Mouse (Mus musculus): ENCODE measurements around the gene Map2k2. TPM values are rescaled to one million over a fixed set of nuclear protein-coding genes. Genes with fewer than 3 reads are reported as not detected.

Gene Map2k2
- total and polyA plus RNA-seq, 2 experiments from 2014 or later: 210 to 261 TPM

DNA sequence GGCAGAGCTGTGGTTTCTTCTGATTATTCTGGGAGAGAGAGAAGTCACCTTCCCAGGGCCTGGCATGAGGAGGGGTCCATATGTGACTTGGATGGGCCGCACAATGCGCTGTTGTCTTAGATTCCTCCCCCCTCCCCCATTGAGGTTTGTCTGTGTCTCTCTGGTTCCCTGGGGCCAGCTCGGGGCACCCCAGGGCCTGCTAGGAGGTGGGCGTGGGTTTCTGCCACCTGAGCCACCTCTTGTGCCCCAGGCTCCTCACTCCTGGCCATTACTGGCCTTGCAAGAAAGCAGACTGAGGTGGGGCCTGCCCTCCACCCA lies 33.8 kb downstream of the Map2k2 start:
- DNase-seq (ENCODE audit: low spot score) (no peak), ATAC-seq (ENCODE audit: low FRiP score) (no peak)
- Histone ChIP-seq H3K4me1 (ENCODE audit: insufficient read depth, low read length) (peaks cover 8% of the 10 kb centered on the region; the same call in 1 of the 2 replicates), H3K4me2 (ENCODE audit: low read depth, low read length, poor library complexity, severe bottlenecking) (peak overlapping the region; percentile 97; the same call in 1 of the 2 replicates), H3K36me3 (ENCODE audit: insufficient read depth, low read length) (peaks cover 8% of the 10 kb centered on the region), H3K27ac (ENCODE audit: low read depth, low read length) (no peak overlapping the region), H3K9me3 (ENCODE audit: low read length) (no peaks in the 10 kb centered on the region), H3K9ac (replicated peaks; ENCODE audit: low read length, poor library complexity, severe bottlenecking) (0 out of 2 replicates have a peak overlapping the region, but pooled peaks have one; percentile 24), H3K4me3 (ENCODE audit: low read depth, low read length) (no peak overlapping the region; the same call in 1 of the 2 replicates), H3K27me3 (ENCODE audit: insufficient read depth, low read length) (0 out of 2 replicates have a peak, but pooled peaks cover 6% of the 10 kb centered on the region)
- WGBS: 67% methylated on average over 4 of the region's 4 CpGs
- no peak for TF ChIP-seq CTCF (IDR thresholded peaks at IDR 0.05)

- ATAC-seq (ENCODE audit: low FRiP score) (no peak), DNase-seq (ENCODE audit: low spot score) (no peak)
- Histone ChIP-seq H3K9me3 (ENCODE audit: low read length) (no peaks in the 10 kb centered on the region), H3K4me3 (ENCODE audit: low read depth, low read length) (no peak overlapping the region), H3K36me3 (ENCODE audit: insufficient read depth, low read length) (peaks cover 13% of the 10 kb centered on the region), H3K9ac (replicated peaks; ENCODE audit: low read length, poor library complexity, severe bottlenecking) (no peak overlapping the region), H3K4me2 (ENCODE audit: low read depth, low read length, poor library complexity, severe bottlenecking) (no peak overlapping the region), H3K27me3 (ENCODE audit: insufficient read depth, low read length) (0 out of 2 replicates have a peak, but pooled peaks cover 4% of the 10 kb centered on the region), H3K27ac (ENCODE audit: low read depth, low read length) (no peak overlapping the region), H3K4me1 (ENCODE audit: insufficient read depth, low read length) (peaks cover 8% of the 10 kb centered on the region; the same call in 1 of the 2 replicates)
- no peak for TF ChIP-seq CTCF (IDR thresholded peaks at IDR 0.05)
- 58% methylated on average over 8 of the region's 8 CpGs for WGBS
These were observed 34.3 kb downstream of the Map2k2 start for GRCm38 (mm10) chr10:81140005-81140404.

DNA sequence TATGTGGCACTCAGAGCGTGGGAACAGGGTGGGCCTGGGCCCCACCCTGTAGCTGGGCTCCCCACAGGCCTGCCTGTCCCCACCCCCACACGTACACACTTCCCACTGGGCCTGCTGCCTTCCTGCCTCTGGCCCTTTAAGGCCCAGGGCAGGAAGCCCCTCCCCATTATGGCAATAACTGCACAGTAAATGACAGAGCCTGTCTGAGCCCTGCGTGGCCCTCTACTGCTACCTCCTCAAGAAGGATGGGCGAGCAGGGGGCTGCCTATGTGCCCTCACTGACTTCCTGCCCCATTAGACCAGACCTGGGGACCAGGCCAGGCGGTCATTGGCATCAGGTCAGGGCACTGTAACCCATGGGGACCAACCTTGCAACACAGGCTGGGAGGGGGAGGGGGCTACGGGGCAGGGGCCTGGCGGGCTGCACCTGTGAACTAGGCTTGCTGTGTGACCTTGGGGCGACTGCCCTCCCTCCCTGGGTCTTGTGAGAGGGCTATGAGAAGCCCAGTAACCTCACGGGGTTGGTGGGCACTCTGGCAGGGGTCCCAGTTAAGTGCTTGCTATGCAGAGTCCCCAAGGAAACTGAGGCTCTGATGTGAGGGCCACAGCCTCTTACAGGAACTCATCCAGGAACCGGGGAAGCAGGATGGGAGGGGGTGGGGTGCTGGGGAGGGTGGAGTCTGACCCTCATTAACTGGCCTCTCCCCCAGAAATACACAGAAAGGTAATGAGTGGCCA lies 35.2 kb downstream of the Map2k2 start:
- Histone ChIP-seq H3K4me1 (ENCODE audit: insufficient read depth, low read length) (peaks cover 8% of the 10 kb centered on the region; the same call in 1 of the 2 replicates), H3K27ac (ENCODE audit: low read depth, low read length) (no peak overlapping the region), H3K4me3 (ENCODE audit: low read depth, low read length) (no peak overlapping the region), H3K9ac (replicated peaks; ENCODE audit: low read length, poor library complexity, severe bottlenecking) (peak overlapping the region; percentile 44), H3K4me2 (ENCODE audit: low read depth, low read length, poor library complexity, severe bottlenecking) (peak overlapping the region; percentile 26; the same call in 1 of the 2 replicates), H3K27me3 (ENCODE audit: insufficient read depth, low read length) (no peaks in the 10 kb centered on the region), H3K9me3 (ENCODE audit: low read length) (no peaks in the 10 kb centered on the region), H3K36me3 (ENCODE audit: insufficient read depth, low read length) (peaks cover 22% of the 10 kb centered on the region)
- TF ChIP-seq CTCF (IDR thresholded peaks at IDR 0.05): no peak
- DNase-seq (ENCODE audit: low spot score) (no peak), ATAC-seq (ENCODE audit: low FRiP score) (no peak)
- 71% methylated on average over 10 of the region's 10 CpGs for WGBS

DNA sequence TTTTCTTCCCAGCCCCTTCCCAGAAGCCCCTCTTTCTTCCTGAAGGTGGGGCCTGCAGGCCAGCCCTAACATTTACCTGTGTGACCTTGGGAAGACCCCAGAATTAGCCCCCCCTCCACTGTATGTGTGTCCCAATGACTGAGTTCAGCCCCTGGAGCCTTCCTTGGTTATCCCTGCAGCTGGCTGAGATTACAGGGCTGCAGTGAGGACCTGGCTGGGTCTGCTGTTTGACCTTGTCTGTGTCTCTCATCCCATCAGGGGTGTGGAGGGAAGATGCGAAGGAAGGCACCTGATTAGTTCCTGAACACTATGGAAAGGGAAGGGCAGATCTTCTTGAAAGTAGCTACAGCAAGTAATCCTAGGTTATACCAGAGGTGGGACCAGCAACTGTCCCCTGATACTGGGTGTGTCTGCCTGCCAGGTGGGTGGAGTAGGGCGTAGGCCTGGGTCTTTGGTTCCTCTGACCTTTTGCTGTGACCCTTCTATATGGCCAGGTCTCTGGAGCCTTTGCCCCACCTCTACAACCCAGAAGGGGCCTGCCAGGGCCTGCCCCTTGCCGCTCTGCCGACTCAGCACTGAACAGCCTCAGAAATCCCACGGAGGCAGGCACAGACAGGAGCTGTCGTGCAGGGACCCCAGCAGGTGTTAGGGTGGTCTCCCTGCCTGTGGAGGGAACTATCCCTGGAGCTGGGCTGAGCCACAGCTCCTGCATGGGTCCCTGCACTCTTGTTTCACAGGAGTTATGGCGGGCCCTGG lies 35.9 kb downstream of the Map2k2 start:
- no peak overlapping the region for H3K4me3 ChIP-seq (ENCODE audit: low read depth, low read length)
- peaks cover 8% of the 10 kb centered on the region; the same call in 1 of the 2 replicates for H3K4me1 ChIP-seq (ENCODE audit: insufficient read depth, low read length)
- H3K9ac ChIP-seq (replicated peaks; ENCODE audit: low read length, poor library complexity, severe bottlenecking): 0 out of 2 replicates have a peak overlapping the region, but pooled peaks have one; percentile 8
- no peak for DNase-seq (ENCODE audit: low spot score)
- no peaks in the 10 kb centered on the region for H3K27me3 ChIP-seq (ENCODE audit: insufficient read depth, low read length)
- no peak overlapping the region for H3K27ac ChIP-seq (ENCODE audit: low read depth, low read length)
- H3K36me3 ChIP-seq (ENCODE audit: insufficient read depth, low read length): peaks cover 29% of the 10 kb centered on the region
- no peak overlapping the region for H3K4me2 ChIP-seq (ENCODE audit: low read depth, low read length, poor library complexity, severe bottlenecking)
- no peaks in the 10 kb centered on the region for H3K9me3 ChIP-seq (ENCODE audit: low read length)
- TF ChIP-seq CTCF (IDR thresholded peaks at IDR 0.05): no peak
- ATAC-seq (ENCODE audit: low FRiP score): no peak
- WGBS: 71% methylated on average over 7 of the region's 7 CpGs

DNA sequence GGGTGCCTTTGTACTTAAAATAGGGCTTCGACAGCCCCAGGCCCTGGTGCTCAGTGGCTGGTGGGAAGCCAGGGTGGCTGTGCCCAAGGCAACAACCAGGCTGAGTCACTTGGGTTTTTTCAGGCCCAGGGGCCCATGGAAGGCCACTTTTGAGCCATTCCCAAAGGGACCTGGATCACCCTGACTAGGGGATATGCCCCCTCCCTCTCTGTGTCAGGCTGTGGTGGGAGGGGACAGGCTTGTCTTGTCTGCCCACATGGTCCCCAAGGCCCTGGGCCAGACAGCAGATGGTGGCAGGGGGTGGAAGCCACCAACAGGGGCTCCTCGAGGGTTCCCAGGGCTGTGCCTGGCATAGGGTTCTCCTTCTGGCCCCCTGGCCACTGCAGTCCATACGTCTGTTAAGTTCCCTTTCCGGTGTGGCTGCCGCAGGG lies 36.9 kb downstream of the Map2k2 start:
- ATAC-seq (ENCODE audit: low FRiP score) (no peak), DNase-seq (ENCODE audit: low spot score) (no peak)
- Histone ChIP-seq H3K27me3 (ENCODE audit: insufficient read depth, low read length) (no peaks in the 10 kb centered on the region), H3K27ac (ENCODE audit: low read depth, low read length) (no peak overlapping the region), H3K4me1 (ENCODE audit: insufficient read depth, low read length) (peaks cover 8% of the 10 kb centered on the region; the same call in 1 of the 2 replicates), H3K4me3 (ENCODE audit: low read depth, low read length) (no peak overlapping the region), H3K36me3 (ENCODE audit: insufficient read depth, low read length) (peaks cover 38% of the 10 kb centered on the region), H3K4me2 (ENCODE audit: low read depth, low read length, poor library complexity, severe bottlenecking) (no peak overlapping the region), H3K9me3 (ENCODE audit: low read length) (no peaks in the 10 kb centered on the region), H3K9ac (replicated peaks; ENCODE audit: low read length, poor library complexity, severe bottlenecking) (no peak overlapping the region)
- WGBS: 65% methylated on average over 5 of the region's 5 CpGs
- no peak for TF ChIP-seq CTCF (IDR thresholded peaks at IDR 0.05)
